Mouse (Mus musculus) kidney, adult 2 months (tissue): ENCODE data around the gene 2610044O15Rik8.

Experiments
- CTCF ChIP-seq: fragments of 200-500 bp; conservative IDR thresholded peaks from 2 replicates; pipeline ENCODE4 v1.5.1; 2011; ENCODE audit warnings: low read depth, mild to moderate bottlenecking, control low read depth, low read length, moderate library complexity, mixed read lengths; ENCODE audit not compliant: insufficient read depth, insufficient read length
- POLR2A ChIP-seq: fragments of 200-500 bp; IDR thresholded peaks from one replicate; pipeline ENCODE4 v1.6.1; 2011; ENCODE audit warnings: low read depth, low read length, control low read depth

- TF ChIP-seq CTCF (no peak), POLR2A (no peak)
Measured at GRCm38 (mm10) chr8:129265918-129266317, 31.7 kb upstream of the 2610044O15Rik8 start.
